Mouse (Mus musculus) CH12.LX (cell line): Measurements from ENCODE around the gene Tmem174. TPM values are rescaled to one million over a fixed set of nuclear protein-coding genes. Genes with fewer than 3 reads are reported as not detected.
A peak's percentile ranks its signal among the peaks of the same experiment; 100 is the strongest.

ENCODE experiments used
- DNase-seq: peaks from one replicate; pipeline ENCODE4 v3.0.0-alpha.2; 2013; ENCODE audit errors: extremely low read depth
- H3K27ac ChIP-seq: 2 replicates; pipeline ENCODE4 v1.5.1; 2012; ENCODE audit warnings: low read depth, mild to moderate bottlenecking, control low read depth, moderate library complexity; ENCODE audit not compliant: insufficient read depth
- H3K27me3 ChIP-seq: replicated peaks from 2 replicates; pipeline ENCODE3; 2012; ENCODE audit warnings: inconsistent platforms
- H3K36me3 ChIP-seq, 2 experiments: replicated peaks in 1 of 2; 2 replicates each; pipeline versions ENCODE3 to v1.6.1; 2012; ENCODE audit warnings: inconsistent platforms in 1 of 2, low read length in 1 of 2, mild to moderate bottlenecking in 1 of 2, mixed read lengths in 1 of 2, moderate library complexity in 1 of 2; ENCODE audit not compliant: control insufficient read depth in 1 of 2, insufficient read depth in 1 of 2
- H3K4me1 ChIP-seq, 2 experiments: 2 replicates each; pipeline ENCODE4 v1.6.1; 2012; ENCODE audit warnings: inconsistent platforms in 1 of 2, moderate library complexity in 1 of 2; ENCODE audit not compliant: insufficient read depth in 2 of 2, control insufficient read depth in 1 of 2
- H3K4me2 ChIP-seq: 2 replicates; pipeline ENCODE4 v1.6.1; 2012; ENCODE audit warnings: low read depth, mild to moderate bottlenecking, control low read depth; ENCODE audit not compliant: poor library complexity, insufficient read depth, severe bottlenecking
- H3K4me3 ChIP-seq, 3 experiments: fragments of 150-350 bp in 1 of 3; sonication (generic) in 1 of 3; replicated peaks in 1 of 3; 2 replicates each; pipeline versions ENCODE3 to v1.5.1; 2011 to 2012; ENCODE audit warnings: low read depth in 2 of 3, low read length in 2 of 3, mild to moderate bottlenecking in 2 of 3, moderate library complexity in 2 of 3, control low read depth in 1 of 3, improper control_type of control experiment in 1 of 3, inconsistent platforms in 1 of 3, mixed read lengths in 1 of 3; ENCODE audit not compliant: poor library complexity in 1 of 3
- H3K79me2 ChIP-seq: replicated peaks from 2 replicates; pipeline ENCODE4 v1.6.1; 2012; ENCODE audit warnings: mild to moderate bottlenecking, moderate library complexity; ENCODE audit not compliant: control insufficient read depth, poor library complexity, insufficient read depth, severe bottlenecking; ENCODE audit errors: extremely low read depth
- H3K9ac ChIP-seq: 2 replicates; pipeline ENCODE4 v1.6.1; 2012; ENCODE audit warnings: low read depth, mild to moderate bottlenecking, control low read depth, moderate library complexity; ENCODE audit not compliant: insufficient read depth
- H3K9me3 ChIP-seq: replicated peaks from 2 replicates; pipeline ENCODE3; 2012; ENCODE audit warnings: low read length, inconsistent platforms, mixed read lengths
- BHLHE40 ChIP-seq: IDR thresholded peaks from 2 replicates; pipeline ENCODE4 v1.6.1; 2011; ENCODE audit warnings: mild to moderate bottlenecking, low read depth, low read length, improper control_type of control experiment
- CHD1 ChIP-seq: IDR thresholded peaks from 2 replicates; pipeline ENCODE4 v1.6.1; 2012; ENCODE audit warnings: low read depth, low read length, improper control_type of control experiment, inconsistent platforms
- CHD2 ChIP-seq: IDR thresholded peaks from 2 replicates; pipeline ENCODE4 v1.6.1; 2011; ENCODE audit warnings: low read length, improper control_type of control experiment
- CTCF ChIP-seq, 2 experiments: IDR thresholded peaks in 1 of 2; conservative IDR thresholded peaks in 1 of 2; 2 replicates each; pipeline ENCODE4 v1.5.1; 2011 to 2012; ENCODE audit warnings: low read depth in 2 of 2, low read length in 2 of 2, improper control_type of control experiment in 1 of 2, inconsistent platforms in 1 of 2, mild to moderate bottlenecking in 1 of 2, moderate library complexity in 1 of 2
- E2F4 ChIP-seq: IDR thresholded peaks from 2 replicates; pipeline ENCODE4 v1.6.1; 2011; ENCODE audit warnings: low read depth, low read length, improper control_type of control experiment; ENCODE audit not compliant: insufficient replicate concordance
- EP300 ChIP-seq: IDR thresholded peaks from 2 replicates; pipeline ENCODE4 v1.6.1; 2011; ENCODE audit warnings: low read length, improper control_type of control experiment
- ETS1 ChIP-seq: conservative IDR thresholded peaks from 2 replicates; pipeline ENCODE4 v1.6.1; 2012; ENCODE audit warnings: low read depth, mild to moderate bottlenecking, inconsistent platforms, low read length, improper control_type of control experiment, moderate library complexity
- HCFC1 ChIP-seq: IDR thresholded peaks from 2 replicates; pipeline ENCODE4 v1.6.1; 2012; ENCODE audit warnings: low read depth, mild to moderate bottlenecking, inconsistent platforms, low read length, improper control_type of control experiment
- IRF4 ChIP-seq: IDR thresholded peaks from 2 replicates; pipeline ENCODE4 v1.6.1; 2014; ENCODE audit warnings: low read depth, mild to moderate bottlenecking, inconsistent platforms, low read length, improper control_type of control experiment
- JUN ChIP-seq: IDR thresholded peaks from 2 replicates; pipeline ENCODE4 v1.6.1; 2011; ENCODE audit warnings: low read depth, mild to moderate bottlenecking, low read length, improper control_type of control experiment, moderate library complexity; ENCODE audit not compliant: insufficient read depth
- MAX ChIP-seq: IDR thresholded peaks from 2 replicates; pipeline ENCODE4 v1.6.1; 2011; ENCODE audit warnings: low read length, improper control_type of control experiment
- MAZ ChIP-seq: IDR thresholded peaks from 2 replicates; pipeline ENCODE4 v1.6.1; 2012; ENCODE audit warnings: low read depth, mild to moderate bottlenecking, inconsistent platforms, low read length, improper control_type of control experiment, moderate library complexity
- MEF2A ChIP-seq: IDR thresholded peaks from 2 replicates; pipeline ENCODE4 v1.6.1; 2014; ENCODE audit warnings: low read depth, mild to moderate bottlenecking, inconsistent platforms, low read length, improper control_type of control experiment, borderline replicate concordance
- MXI1 ChIP-seq: IDR thresholded peaks from 2 replicates; pipeline ENCODE4 v1.6.1; 2011; ENCODE audit warnings: mild to moderate bottlenecking, low read depth, low read length, improper control_type of control experiment
- MYC ChIP-seq: IDR thresholded peaks from 2 replicates; pipeline ENCODE4 v1.6.1; 2011; ENCODE audit warnings: low read depth, mild to moderate bottlenecking, improper control_type of control experiment, low read length
- NELFE ChIP-seq: IDR thresholded peaks from 2 replicates; pipeline ENCODE4 v1.6.1; 2011; ENCODE audit warnings: low read depth, low read length, improper control_type of control experiment
- POLR2AphosphoS2 ChIP-seq: IDR thresholded peaks from 2 replicates; pipeline ENCODE4 v1.6.1; 2011; ENCODE audit warnings: low read depth, low read length, improper control_type of control experiment
- RAD21 ChIP-seq: IDR thresholded peaks from 2 replicates; pipeline ENCODE4 v1.6.1; 2011; ENCODE audit warnings: low read depth, mild to moderate bottlenecking, low read length, improper control_type of control experiment, moderate library complexity
- RCOR1 ChIP-seq: conservative IDR thresholded peaks from 2 replicates; pipeline ENCODE4 v1.6.1; 2012; ENCODE audit warnings: low read depth, mild to moderate bottlenecking, inconsistent platforms, low read length, improper control_type of control experiment
- TBP ChIP-seq: conservative IDR thresholded peaks from 2 replicates; pipeline ENCODE4 v1.6.1; 2011; ENCODE audit warnings: low read depth, low read length, improper control_type of control experiment
- UBTF ChIP-seq: IDR thresholded peaks from 2 replicates; pipeline ENCODE4 v1.6.1; 2012; ENCODE audit warnings: low read depth, mild to moderate bottlenecking, inconsistent platforms, low read length, improper control_type of control experiment, moderate library complexity
- USF1 ChIP-seq: IDR thresholded peaks from 2 replicates; pipeline ENCODE4 v1.6.1; 2014; ENCODE audit warnings: low read depth, mild to moderate bottlenecking, inconsistent platforms, low read length, improper control_type of control experiment
- USF2 ChIP-seq: conservative IDR thresholded peaks from 2 replicates; pipeline ENCODE4 v1.6.1; 2011; ENCODE audit warnings: low read depth, low read length, improper control_type of control experiment
- ZMIZ1 ChIP-seq: IDR thresholded peaks from 2 replicates; pipeline ENCODE4 v1.6.1; 2012; ENCODE audit warnings: low read depth, mild to moderate bottlenecking, inconsistent platforms, low read length, improper control_type of control experiment
- dilution Hi-C: fragments of 300-500 bp; cut with MboI; formaldehyde crosslinking; loops from 2 replicates; pipeline ENCODE4 v1.14.3; 2020; ENCODE audit warnings: low sequenced_read_pairs; ENCODE audit not compliant: extremely low pct_unique_long_range_greater_than_20kb, extremely low pct_ligation_motif_present
- in situ Hi-C: fragments of 300-500 bp; cut with MboI; formaldehyde crosslinking; loops from 3 replicates; pipeline ENCODE4 v1.14.3; 2019; ENCODE audit warnings: low sequenced_read_pairs, low pct_ligation_motif_present, low pct_unique_long_range_greater_than_20kb, mixed read lengths
- polyA plus RNA-seq: library from polyadenylated mRNA; unstranded; fragments of >175 nt; gene quantifications from 2 replicates; pipeline ENCODE4 v1.2.1, GENCODE M21; 2012; ENCODE audit warnings: low read depth; ENCODE audit not compliant: insufficient read length
- total RNA-seq, 2 experiments: library from RNA; depleted of rRNA; stranded (reverse); fragments of 300-350 nt in 1 of 2; fragments of >200 nt in 1 of 2; gene quantifications; 2 replicates each; pipeline ENCODE4 v1.2.3; 2012 to 2014

Tmem174 gene
- total and polyA plus RNA-seq, 3 experiments = not detected

GRCm38 (mm10) chr13:98588480-98588879 is 48.7 kb downstream of the Tmem174 start:
- no peaks in the 10 kb centered on the region for H3K79me2 ChIP-seq
- in situ Hi-C loops (no loop called here), dilution Hi-C loops (no loop called here)
- H3K4me3 ChIP-seq = peak overlapping the region; percentile 40 to 62 (median 41)
- no peak overlapping the region for H3K27ac ChIP-seq
- H3K36me3 ChIP-seq = no peaks in the 10 kb centered on the region
- peaks cover 2% of the 10 kb centered on the region for H3K27me3 ChIP-seq
- H3K4me2 ChIP-seq = peak overlapping the region; percentile 55
- H3K4me1 ChIP-seq = peaks cover 2 to 25% of the 10 kb centered on the region in 2 experiments; a peak in 3 of 4 replicates
- peak overlapping the region; percentile 10; the same call in 1 of the 2 replicates for H3K9ac ChIP-seq
- peak; percentile 61 for DNase-seq
- H3K9me3 ChIP-seq = no peaks in the 10 kb centered on the region
- TF ChIP-seq CTCF (conservative IDR thresholded peaks at IDR 0.05 in 1 of 2, IDR thresholded peaks at IDR 0.05 in 1 of 2; ENCODE audit: low read depth in 2 of 2, low read length in 2 of 2) (no peak), ZMIZ1 (no peak), UBTF (no peak), CHD1 (no peak), RAD21 (no peak), MEF2A (no peak), ETS1 (no peak), POLR2AphosphoS2 (no peak), MYC (no peak), RCOR1 (no peak), MAZ (no peak), NELFE (no peak), JUN (no peak), E2F4 (no peak), TBP (no peak), USF2 (no peak)
- TF ChIP-seq, all 38 proteins: peak for 0

GRCm38 (mm10) chr13:98587639-98588038 is 49.6 kb downstream of the Tmem174 start:
- dilution Hi-C loops = no loop called here
- DNase-seq = peak; percentile 21
- Histone ChIP-seq H3K36me3 (no peaks in the 10 kb centered on the region), H3K79me2 (no peaks in the 10 kb centered on the region), H3K27ac (no peak overlapping the region), H3K4me2 (peak overlapping the region; percentile 54), H3K4me3 (no peak overlapping the region), H3K9me3 (no peaks in the 10 kb centered on the region), H3K4me1 (peaks cover 2 to 25% of the 10 kb centered on the region in 2 experiments; a peak in 3 of 4 replicates), H3K9ac (no peak overlapping the region), H3K27me3 (peaks cover 2% of the 10 kb centered on the region)
- TF ChIP-seq USF1 = no peak
- TF ChIP-seq USF2 = no peak
- no peak for TF ChIP-seq RAD21
- no peak for TF ChIP-seq TBP
- TF ChIP-seq MXI1 = no peak
- TF ChIP-seq CHD2 = no peak
- TF ChIP-seq EP300 = no peak
- TF ChIP-seq HCFC1 = no peak
- no peak for TF ChIP-seq ETS1
- TF ChIP-seq RCOR1 = no peak
- TF ChIP-seq BHLHE40 = no peak
- no peak for TF ChIP-seq IRF4
- no peak for TF ChIP-seq MAX
- in situ Hi-C loops = no loop called here
